Mouse (Mus musculus) frontal cortex, postnatal 10 days (tissue): ENCODE measurements at regions not wholly inside any gene's neighbourhood (a gene's known extent, or its start where the extent isn't known, plus 50 kb on each side); places are given as distances from the start of the nearest gene placed in this dataset.

ENCODE experiments used
- DNase-seq, 2 experiments: peaks; one replicate each; pipeline ENCODE4 v3.0.0; 2022; ENCODE audit warnings: low spot score in 2 of 2, mixed read lengths in 1 of 2

GRCm38 (mm10) chr14:58208401-58208800 lies 138.1 kb downstream of the Fgf9 start:
- no peak for DNase-seq

GRCm38 (mm10) chr14:58202607-58203295 lies 132.4 kb downstream of the Fgf9 start:
- peak; percentile 22 to 31 for DNase-seq

- no peak for DNase-seq
Measured at GRCm38 (mm10) chr14:58189948-58190347, 119.6 kb downstream of the Fgf9 start.

DNA sequence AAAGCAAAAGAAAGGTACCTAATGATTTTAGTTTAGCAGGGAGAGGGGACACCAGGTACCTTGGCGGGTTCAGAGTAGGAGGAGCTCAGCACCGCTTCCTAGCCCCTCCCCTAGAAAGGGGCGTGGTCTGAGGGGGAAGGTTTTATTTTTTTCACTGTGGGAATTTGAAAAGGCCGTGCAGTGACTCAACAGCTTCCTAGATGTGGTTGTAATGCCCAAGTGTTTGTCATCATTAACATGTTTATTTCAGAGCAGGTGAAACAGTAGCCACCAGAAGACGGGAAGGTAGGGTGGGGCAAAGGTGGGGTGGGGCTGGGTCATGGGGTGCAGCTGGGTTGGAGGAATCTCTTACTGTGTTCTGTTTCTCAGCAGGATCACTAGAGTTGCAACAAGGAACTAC lies 112.5 kb downstream of the Fgf9 start:
- no peak for DNase-seq

DNA sequence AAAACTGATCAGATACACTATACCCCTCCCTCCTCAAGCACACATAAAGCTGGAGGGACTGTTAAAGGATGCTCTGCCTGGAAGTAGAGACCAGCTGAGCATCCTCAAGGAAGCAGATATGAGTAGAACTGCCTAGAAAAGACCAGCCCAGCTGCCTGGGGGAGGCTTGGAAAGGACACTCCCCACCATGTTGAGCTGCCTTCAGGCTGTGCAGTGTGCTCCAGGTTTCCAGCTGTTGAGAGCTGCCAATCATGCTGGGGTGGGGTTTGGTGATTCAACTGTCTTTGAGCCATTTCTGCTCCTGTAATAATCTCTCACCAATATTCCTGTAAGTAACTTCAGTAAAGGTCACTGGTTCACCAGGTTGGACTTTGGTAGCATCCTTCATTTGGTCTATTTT lies 110.4 kb downstream of the Fgf9 start:
- no peak for DNase-seq

GRCm38 (mm10) chr14:58175651-58176363 lies 105.5 kb downstream of the Fgf9 start:
- DNase-seq: no peak

DNA sequence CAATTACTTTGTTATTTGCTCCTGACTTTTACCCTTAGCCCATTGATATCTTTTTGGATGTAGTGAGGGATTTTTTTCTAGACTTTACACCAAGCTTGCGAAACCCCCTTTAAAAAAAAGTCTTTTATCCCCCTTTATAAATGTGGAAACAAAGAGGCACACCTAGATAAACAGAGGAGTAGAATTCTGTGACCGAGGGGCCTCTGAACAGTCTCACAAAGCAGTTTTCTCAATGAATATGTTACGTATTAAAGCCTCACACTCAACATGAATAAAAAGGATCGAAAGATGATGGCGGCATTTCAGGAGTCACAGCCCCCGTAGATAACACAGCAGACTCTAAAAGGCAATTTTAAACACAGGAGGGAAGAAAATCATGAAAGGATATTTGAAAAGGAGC lies 104.2 kb downstream of the Fgf9 start:
- DNase-seq: no peak

- DNase-seq: no peak
Measured at GRCm38 (mm10) chr14:58168920-58169319, 98.6 kb downstream of the Fgf9 start.
